Mouse (Mus musculus) hindbrain, embryonic 12.5 days (tissue): ENCODE measurements around the gene Prr18. TPM values are rescaled to one million over a fixed set of nuclear protein-coding genes. Genes with fewer than 3 reads are reported as not detected.
"Not testable (repeated sequence)": the region's sequence is repeated elsewhere in the genome, so short reads cannot be mapped to it uniquely, and the experiment has no call there.

ENCODE experiments used
- ATAC-seq: fragments of 200-750 bp; cut with Nextera tagmentation; 2 replicates; pipeline ENCODE4 v1.8.0; 2017; ENCODE audit warnings: moderate TSS enrichment; ENCODE audit not compliant: low FRiP score
- H3K27ac ChIP-seq: fragments of 300-500 bp; sonication (generic); 2 replicates; pipeline ENCODE4 v1.5.1; 2016; ENCODE audit warnings: mild to moderate bottlenecking
- H3K27me3 ChIP-seq: fragments of 300-500 bp; sonication (generic); 2 replicates; pipeline ENCODE4 v1.6.1; 2016; ENCODE audit warnings: mild to moderate bottlenecking
- H3K36me3 ChIP-seq: fragments of 300-500 bp; sonication (generic); 2 replicates; pipeline ENCODE4 v1.6.1; 2016; ENCODE audit warnings: mild to moderate bottlenecking
- H3K4me1 ChIP-seq: fragments of 300-500 bp; sonication (generic); 2 replicates; pipeline ENCODE4 v1.6.1; 2016
- H3K4me2 ChIP-seq: fragments of 300-500 bp; sonication (generic); replicated peaks from 2 replicates; pipeline ENCODE4 v1.6.1; 2016; ENCODE audit warnings: mild to moderate bottlenecking
- H3K4me3 ChIP-seq: fragments of 300-500 bp; sonication (generic); 2 replicates; pipeline ENCODE4 v1.5.1; 2016; ENCODE audit warnings: mild to moderate bottlenecking
- H3K9ac ChIP-seq: fragments of 300-500 bp; sonication (generic); 2 replicates; pipeline ENCODE4 v1.6.1; 2016; ENCODE audit warnings: mild to moderate bottlenecking, moderate library complexity
- H3K9me3 ChIP-seq: fragments of 300-500 bp; sonication (generic); replicated peaks from 2 replicates; pipeline ENCODE4 v1.6.1; 2016; ENCODE audit warnings: mild to moderate bottlenecking
- WGBS: fragments of 180-500 bp; shearing (Covaris S2); methylation state at CpG from one replicate; pipeline ENCODE4 v1.1.7; 2016; 5-methylcytosine and 5-hydroxymethylcytosine counted together
- polyA plus RNA-seq: library from polyadenylated mRNA; unstranded; fragments of >200 nt; fragmentation: Nextera tagmentation; extraction: Ambion mirVana; gene quantifications from 2 replicates; pipeline ENCODE4 v1.2.1, GENCODE M21; 2016

Prr18 gene
- 4.3 and 4.5 TPM in 2 replicates for polyA plus RNA-seq

- not testable (repeated sequence) for H3K4me2 ChIP-seq, H3K4me3 ChIP-seq, H3K9ac ChIP-seq, H3K27ac ChIP-seq, H3K9me3 ChIP-seq, H3K36me3 ChIP-seq, ATAC-seq
- WGBS, result 100% methylated on average over 1 of the region's 5 CpGs
- Histone ChIP-seq H3K27me3 (peaks cover 39% of the 10 kb centered on the region), H3K4me1 (peaks cover 21% of the 10 kb centered on the region)
Measured at GRCm38 (mm10) chr17:8337159-8337558, at the start of gene Prr18. Gene Prr18, plus strand, starts transcription at chr17:8337459.

GRCm38 (mm10) chr17:8289993-8290679 is 47.1 kb upstream of the Prr18 start:
- H3K4me2 ChIP-seq, result no peak overlapping the region
- no peak overlapping the region for H3K9ac ChIP-seq
- H3K27ac ChIP-seq, result no peak overlapping the region
- H3K4me3 ChIP-seq, result no peak overlapping the region
- no peaks in the 10 kb centered on the region for H3K36me3 ChIP-seq
- peaks cover under 1% of the 10 kb centered on the region for H3K4me1 ChIP-seq
- peaks cover 1% of the 10 kb centered on the region; the same call in 1 of the 2 replicates for H3K27me3 ChIP-seq
- no peaks in the 10 kb centered on the region for H3K9me3 ChIP-seq
- WGBS, result 90% methylated on average over 3 of the region's 3 CpGs
- no peak for ATAC-seq

DNA sequence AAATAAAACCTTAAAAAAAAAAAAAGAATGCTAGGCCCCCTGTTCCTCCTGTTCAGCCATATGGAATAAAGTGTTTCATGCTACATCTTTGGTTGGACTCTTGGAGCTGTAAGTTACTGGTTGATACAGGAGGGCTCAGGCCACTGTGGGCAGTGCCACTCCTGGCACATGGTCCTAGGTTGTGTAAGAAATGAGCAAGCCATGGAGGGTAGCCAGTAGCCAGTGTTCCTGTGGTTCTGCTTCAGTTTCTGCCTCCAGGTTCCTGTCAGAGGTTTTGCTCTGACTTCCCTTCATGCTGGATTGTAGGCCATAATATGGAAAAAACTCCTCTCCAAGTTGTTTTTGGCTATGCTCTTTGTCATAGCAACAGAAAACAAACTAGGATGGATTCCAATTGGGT is 46.5 kb upstream of the Prr18 start:
- no peak overlapping the region for H3K27ac ChIP-seq
- H3K4me1 ChIP-seq, result no peaks in the 10 kb centered on the region
- ATAC-seq, result no peak
- no peak overlapping the region for H3K9ac ChIP-seq
- no peaks in the 10 kb centered on the region for H3K9me3 ChIP-seq
- no peaks in the 10 kb centered on the region for H3K36me3 ChIP-seq
- H3K4me2 ChIP-seq, result no peak overlapping the region
- no peaks in the 10 kb centered on the region for H3K27me3 ChIP-seq
- no peak overlapping the region for H3K4me3 ChIP-seq

GRCm38 (mm10) chr17:8295825-8296224 is 41.4 kb upstream of the Prr18 start:
- H3K36me3 ChIP-seq, result 0 out of 2 replicates have a peak, but pooled peaks cover 6% of the 10 kb centered on the region
- H3K4me1 ChIP-seq, result no peaks in the 10 kb centered on the region
- H3K4me2 ChIP-seq, result no peak overlapping the region
- no peak overlapping the region for H3K9ac ChIP-seq
- H3K4me3 ChIP-seq, result no peak overlapping the region
- H3K27ac ChIP-seq, result no peak overlapping the region
- H3K9me3 ChIP-seq, result no peaks in the 10 kb centered on the region
- no peak for ATAC-seq
- no peaks in the 10 kb centered on the region for H3K27me3 ChIP-seq

GRCm38 (mm10) chr17:8296313-8296844 is 40.9 kb upstream of the Prr18 start:
- Histone ChIP-seq H3K9me3 (no peaks in the 10 kb centered on the region), H3K27me3 (no peaks in the 10 kb centered on the region), H3K27ac (no peak overlapping the region), H3K4me2 (no peak overlapping the region), H3K36me3 (0 out of 2 replicates have a peak, but pooled peaks cover 6% of the 10 kb centered on the region), H3K9ac (no peak overlapping the region), H3K4me1 (no peaks in the 10 kb centered on the region), H3K4me3 (no peak overlapping the region)
- no peak for ATAC-seq
- 89% methylated on average over 9 of the region's 9 CpGs for WGBS

GRCm38 (mm10) chr17:8297746-8298145 is 39.5 kb upstream of the Prr18 start:
- no peaks in the 10 kb centered on the region for H3K4me1 ChIP-seq
- H3K36me3 ChIP-seq, result 0 out of 2 replicates have a peak, but pooled peaks cover 6% of the 10 kb centered on the region
- WGBS, result 85% methylated on average over 5 of the region's 5 CpGs
- H3K9me3 ChIP-seq, result no peaks in the 10 kb centered on the region
- H3K27me3 ChIP-seq, result no peaks in the 10 kb centered on the region
- ATAC-seq, result no peak
- no peak overlapping the region for H3K9ac ChIP-seq
- no peak overlapping the region for H3K27ac ChIP-seq
- H3K4me3 ChIP-seq, result no peak overlapping the region
- no peak overlapping the region for H3K4me2 ChIP-seq

- no peak overlapping the region for H3K4me2 ChIP-seq
- no peak overlapping the region for H3K4me3 ChIP-seq
- 0 out of 2 replicates have a peak, but pooled peaks cover 6% of the 10 kb centered on the region for H3K36me3 ChIP-seq
- ATAC-seq, result no peak
- no peak overlapping the region for H3K9ac ChIP-seq
- WGBS, result 85% methylated on average over 2 of the region's 2 CpGs
- no peak overlapping the region for H3K27ac ChIP-seq
- H3K4me1 ChIP-seq, result no peaks in the 10 kb centered on the region
- H3K9me3 ChIP-seq, result no peaks in the 10 kb centered on the region
- no peaks in the 10 kb centered on the region for H3K27me3 ChIP-seq
Measured at GRCm38 (mm10) chr17:8298281-8298680, 39.0 kb upstream of the Prr18 start.

GRCm38 (mm10) chr17:8299524-8299923 is 37.7 kb upstream of the Prr18 start:
- Histone ChIP-seq H3K9me3 (no peaks in the 10 kb centered on the region), H3K27me3 (no peaks in the 10 kb centered on the region), H3K4me2 (no peak overlapping the region), H3K4me3 (no peak overlapping the region), H3K27ac (no peak overlapping the region), H3K36me3 (0 out of 2 replicates have a peak, but pooled peaks cover 6% of the 10 kb centered on the region), H3K4me1 (no peaks in the 10 kb centered on the region), H3K9ac (no peak overlapping the region)
- ATAC-seq, result no peak

- Histone ChIP-seq H3K27me3 (no peaks in the 10 kb centered on the region), H3K4me2 (no peak overlapping the region), H3K27ac (no peak overlapping the region), H3K9ac (no peak overlapping the region), H3K4me3 (no peak overlapping the region), H3K4me1 (no peaks in the 10 kb centered on the region), H3K36me3 (0 out of 2 replicates have a peak, but pooled peaks cover 6% of the 10 kb centered on the region), H3K9me3 (no peaks in the 10 kb centered on the region)
- no peak for ATAC-seq
- WGBS, result 83% methylated on average over 4 of the region's 4 CpGs
Measured at GRCm38 (mm10) chr17:8301515-8301914, 35.7 kb upstream of the Prr18 start.

- no peaks in the 10 kb centered on the region for H3K27me3 ChIP-seq
- H3K9me3 ChIP-seq, result no peaks in the 10 kb centered on the region
- H3K4me3 ChIP-seq, result no peak overlapping the region
- WGBS, result 79% methylated on average over 7 of the region's 7 CpGs
- no peak overlapping the region for H3K27ac ChIP-seq
- no peak for ATAC-seq
- 0 out of 2 replicates have a peak, but pooled peaks cover 6% of the 10 kb centered on the region for H3K36me3 ChIP-seq
- H3K9ac ChIP-seq, result no peak overlapping the region
- H3K4me2 ChIP-seq, result no peak overlapping the region
- H3K4me1 ChIP-seq, result no peaks in the 10 kb centered on the region
Measured at GRCm38 (mm10) chr17:8302772-8303438, 34.4 kb upstream of the Prr18 start.

- no peak for ATAC-seq
- 67% methylated on average over 5 of the region's 5 CpGs for WGBS
- no peaks in the 10 kb centered on the region for H3K9me3 ChIP-seq
Measured at GRCm38 (mm10) chr17:8303671-8304070, 33.6 kb upstream of the Prr18 start.

DNA sequence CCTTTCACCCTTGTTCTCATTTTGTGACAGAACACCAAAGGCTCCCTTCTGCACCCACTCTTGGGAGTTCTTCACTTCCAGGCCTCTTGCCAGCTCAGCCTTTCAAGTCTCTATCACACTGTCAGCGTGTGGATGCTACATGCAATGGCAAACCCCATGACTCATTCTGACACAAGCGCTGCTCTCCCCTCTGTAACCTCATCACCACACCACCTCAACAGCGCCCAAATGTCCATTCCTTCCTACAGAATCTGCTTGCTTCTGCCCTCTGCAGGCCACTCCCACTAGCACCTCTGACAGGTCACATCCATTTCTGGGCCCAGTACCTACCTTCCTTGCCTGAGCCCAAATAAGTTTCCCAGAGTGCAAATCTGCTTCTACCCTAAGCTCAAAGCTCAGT is 31.5 kb upstream of the Prr18 start:
- Histone ChIP-seq H3K9ac (no peak overlapping the region), H3K9me3 (no peaks in the 10 kb centered on the region), H3K4me2 (no peak overlapping the region), H3K27me3 (no peaks in the 10 kb centered on the region), H3K27ac (no peak overlapping the region), H3K36me3 (no peaks in the 10 kb centered on the region), H3K4me1 (no peaks in the 10 kb centered on the region), H3K4me3 (no peak overlapping the region)
- 32% methylated on average over 3 of the region's 3 CpGs for WGBS
- ATAC-seq, result no peak

More at GRCm38 (mm10) chr17:8303671-8304070, 33.6 kb upstream of the Prr18 start:
- Histone ChIP-seq H3K4me1 (no peaks in the 10 kb centered on the region), H3K4me3 (no peak overlapping the region), H3K27ac (no peak overlapping the region), H3K4me2 (no peak overlapping the region), H3K9ac (no peak overlapping the region), H3K27me3 (no peaks in the 10 kb centered on the region), H3K36me3 (no peaks in the 10 kb centered on the region)
